Mouse (Mus musculus) WW6 (cell line): ENCODE results near the gene Glul.
"Not testable (repeated sequence)": the region's sequence is repeated elsewhere in the genome, so short reads cannot be mapped to it uniquely, and the experiment has no call there.

Experiments
- DNase-seq: peaks from one replicate; pipeline ENCODE4 v3.0.0-alpha.2; 2013; ENCODE audit warnings: low read depth, low spot score

The Glul gene

DNA sequence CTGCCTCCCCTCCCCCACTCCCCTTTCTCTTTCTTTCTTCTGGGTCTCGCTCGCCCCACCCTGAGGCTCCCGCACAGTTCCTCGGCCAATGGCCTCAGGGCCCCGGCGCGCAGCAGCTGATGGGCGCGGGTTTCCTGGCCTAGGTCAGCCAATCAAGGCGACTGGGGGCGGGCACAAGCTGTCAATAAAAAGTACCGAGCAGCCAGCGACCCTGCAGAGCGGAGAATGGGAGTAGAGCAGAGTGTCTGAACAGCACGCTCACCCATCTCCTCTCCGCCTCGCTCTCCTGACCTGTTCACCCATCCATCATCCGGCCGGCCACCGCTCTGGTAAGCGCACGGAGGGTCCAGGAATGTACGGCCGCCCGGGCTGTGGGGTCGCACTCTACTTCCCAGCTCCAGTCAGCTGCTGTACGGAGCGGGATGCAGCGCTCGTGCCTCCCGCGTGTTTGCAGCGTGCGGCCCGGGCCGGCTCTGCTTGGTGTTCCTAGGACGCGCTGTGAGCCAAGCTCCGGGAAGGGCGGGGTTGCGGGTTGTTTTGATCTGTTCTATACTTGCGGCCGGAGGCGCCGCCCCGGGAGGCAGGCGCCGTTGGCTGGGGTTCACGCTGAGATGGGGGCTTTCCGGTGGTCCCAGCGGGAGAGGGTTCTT is at the start of gene Glul, which contains the start of gene Teddm2:
Glul (plus strand) TSS at position 214 of the 650 bp plus-strand sequence.
Teddm2 (minus strand) TSS at position 498 of the 650 bp plus-strand sequence.
- peak; percentile 94 for DNase-seq

- not testable (repeated sequence) for DNase-seq
Observed at GRCm38 (mm10) chr1:153852696-153853095, 47.0 kb upstream of the Glul start.

GRCm38 (mm10) chr1:153855946-153856345 is 43.8 kb upstream of the Glul start:
- no peak for DNase-seq

DNA sequence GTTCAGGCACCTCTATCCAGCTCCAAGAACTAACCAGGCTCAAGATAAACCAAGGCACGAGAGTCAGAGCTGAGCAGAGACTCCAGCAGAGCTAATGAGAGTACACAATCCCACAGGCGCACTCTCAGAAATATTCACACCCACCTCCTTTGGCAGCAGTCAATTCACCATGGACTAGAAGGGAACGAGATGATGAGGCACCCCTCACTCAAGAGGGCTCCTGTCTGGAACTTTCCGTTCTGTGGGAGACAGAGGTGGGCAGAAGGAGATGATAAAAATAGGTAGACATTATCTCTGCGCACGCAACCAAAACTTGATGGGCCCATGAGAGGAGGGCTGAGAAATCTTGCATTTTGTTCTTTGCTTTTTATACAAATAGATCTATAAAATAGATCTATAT is 25.7 kb upstream of the Glul start, which contains the start of gene Teddm1b:
Teddm1b (plus strand) TSS at position 301 of the 400 bp plus-strand sequence.
- no peak for DNase-seq

GRCm38 (mm10) chr1:153880391-153880790 is 19.4 kb upstream of the Glul start:
- not testable (repeated sequence) for DNase-seq

DNA sequence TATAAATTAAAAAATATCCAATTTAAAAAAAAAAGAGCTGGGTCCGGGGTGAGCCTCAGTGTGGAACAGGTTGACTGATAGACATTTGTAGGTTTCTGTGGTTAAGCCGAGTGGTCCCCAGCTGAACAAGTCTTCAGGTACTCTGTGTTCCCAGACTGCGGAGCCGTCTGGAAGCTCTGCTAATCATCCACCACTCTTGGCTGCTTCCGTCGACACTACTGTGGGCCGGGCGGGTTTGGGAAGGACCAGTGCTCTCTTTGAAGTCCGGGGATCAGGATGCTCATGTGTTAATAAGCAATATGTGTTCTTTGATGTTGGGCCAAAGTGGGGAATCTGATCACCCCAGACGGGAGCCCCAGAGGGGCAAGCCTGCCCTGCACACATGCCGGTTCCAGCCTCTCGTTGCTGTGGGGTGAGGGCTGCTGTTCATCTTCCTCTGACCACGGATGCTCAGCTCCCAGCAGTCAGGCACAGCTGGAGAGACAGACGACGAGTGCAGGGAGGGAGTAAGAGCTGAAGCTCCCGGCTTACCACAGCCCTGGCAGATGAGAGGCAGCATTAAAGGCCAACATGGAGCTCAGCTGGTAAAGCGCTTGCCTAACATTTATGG is 13.6 kb upstream of the Glul start:
- DNase-seq: no peak

- no peak for DNase-seq
Observed at GRCm38 (mm10) chr1:153890121-153890520, 9.6 kb upstream of the Glul start.

GRCm38 (mm10) chr1:153891442-153891841 is 8.3 kb upstream of the Glul start, which contains the start of gene Teddm1a:
TSS of gene Teddm1a (plus strand) at chr1:153891742.
- no peak for DNase-seq

- no peak for DNase-seq
Observed at GRCm38 (mm10) chr1:153893746-153894145, 6.0 kb upstream of the Glul start.

- no peak for DNase-seq
Observed at GRCm38 (mm10) chr1:153894201-153894893, 5.4 kb upstream of the Glul start.

GRCm38 (mm10) chr1:153894979-153895378 is 4.8 kb upstream of the Glul start:
- peak; percentile 18 for DNase-seq

DNA sequence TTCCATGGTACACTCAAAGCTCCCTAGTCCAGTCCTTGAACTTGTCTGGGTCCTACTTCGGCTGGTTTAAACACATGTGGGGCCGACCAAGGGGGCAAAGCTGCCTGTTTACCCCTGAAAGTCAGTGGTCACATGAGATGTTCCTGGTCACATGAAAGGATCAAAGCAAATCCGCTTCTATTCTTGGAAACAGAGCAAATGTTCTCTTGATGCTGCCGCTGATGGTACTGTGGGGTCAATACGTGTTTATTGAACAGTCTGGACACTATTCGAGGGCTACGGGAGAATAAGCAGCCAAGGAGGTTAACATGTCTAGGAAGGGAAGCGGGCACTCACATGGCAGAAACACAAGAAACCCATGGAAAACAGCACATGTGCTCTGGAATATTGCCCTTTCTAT is 2.5 kb upstream of the Glul start:
- no peak for DNase-seq

GRCm38 (mm10) chr1:153898989-153899730 is 584 bp upstream of the Glul start:
- DNase-seq: no peak

DNA sequence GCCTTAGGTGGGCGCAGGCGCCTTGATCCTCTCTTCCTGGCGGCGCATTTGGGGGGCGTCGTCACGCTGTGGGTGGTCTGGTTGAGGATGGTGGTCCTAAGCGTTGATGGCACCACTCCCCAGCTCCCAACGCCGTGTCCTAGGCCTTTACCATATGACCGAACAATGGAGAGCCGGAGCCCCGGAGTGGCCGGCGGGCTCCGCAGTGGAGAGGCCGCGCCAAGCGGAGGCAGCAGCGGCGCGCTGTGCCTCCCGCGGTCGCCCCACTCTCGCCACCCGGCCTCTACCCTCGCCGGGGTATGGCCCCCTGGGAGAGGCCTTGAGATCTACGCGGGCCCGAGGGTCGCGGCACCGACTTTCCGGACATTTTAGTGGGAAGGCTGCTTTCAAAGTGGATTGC is 637 bp downstream of the Glul start:
- peak; percentile 11 for DNase-seq

DNA sequence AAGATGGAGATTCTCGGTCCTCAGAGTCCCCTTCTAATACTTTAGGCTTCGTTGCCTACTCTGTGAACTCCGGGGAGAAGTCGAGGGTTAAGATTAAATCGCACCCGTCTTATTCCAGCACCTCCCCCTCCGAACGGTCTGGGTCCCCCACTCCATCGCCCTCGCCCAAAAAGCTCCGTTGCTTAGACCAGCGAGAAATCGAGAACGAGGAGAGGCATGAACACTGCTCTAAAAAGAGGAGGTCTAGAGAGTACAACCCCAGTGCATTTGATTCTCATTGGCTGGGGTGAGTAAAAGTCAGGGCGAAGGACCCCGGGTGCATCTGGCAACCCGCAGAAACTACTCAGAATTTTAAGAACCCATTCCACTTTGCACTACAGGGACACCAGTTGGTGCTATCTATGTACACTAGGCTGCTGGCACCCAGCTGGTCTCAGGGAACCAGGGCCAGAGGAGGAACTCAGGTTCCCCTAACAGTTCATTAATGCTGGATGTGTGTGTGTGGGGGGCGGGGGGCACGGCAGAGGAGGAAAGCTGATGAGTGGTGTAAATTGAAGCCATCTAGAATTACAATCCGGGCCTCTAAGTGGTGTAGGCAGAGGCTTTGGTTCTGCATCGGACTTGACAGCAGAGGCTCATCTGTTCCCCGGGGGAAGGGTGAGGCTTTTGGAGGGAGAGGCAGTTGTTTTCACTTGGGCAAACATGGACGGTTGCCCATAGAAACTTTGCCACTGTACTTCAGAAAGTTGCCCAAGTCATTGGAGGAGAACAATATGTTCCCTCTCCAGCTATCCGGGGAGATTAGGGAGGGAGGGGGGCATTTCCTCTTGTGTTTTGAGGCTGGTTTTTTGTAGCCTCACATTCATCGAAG is 1.4 kb downstream of the Glul start:
- no peak for DNase-seq

GRCm38 (mm10) chr1:153903006-153903405 is 3.3 kb downstream of the Glul start:
- DNase-seq: no peak

- DNase-seq: no peak
Observed at GRCm38 (mm10) chr1:153904236-153904635, 4.5 kb downstream of the Glul start.

- DNase-seq: no peak
Observed at GRCm38 (mm10) chr1:153905884-153906283, 6.1 kb downstream of the Glul start.

DNA sequence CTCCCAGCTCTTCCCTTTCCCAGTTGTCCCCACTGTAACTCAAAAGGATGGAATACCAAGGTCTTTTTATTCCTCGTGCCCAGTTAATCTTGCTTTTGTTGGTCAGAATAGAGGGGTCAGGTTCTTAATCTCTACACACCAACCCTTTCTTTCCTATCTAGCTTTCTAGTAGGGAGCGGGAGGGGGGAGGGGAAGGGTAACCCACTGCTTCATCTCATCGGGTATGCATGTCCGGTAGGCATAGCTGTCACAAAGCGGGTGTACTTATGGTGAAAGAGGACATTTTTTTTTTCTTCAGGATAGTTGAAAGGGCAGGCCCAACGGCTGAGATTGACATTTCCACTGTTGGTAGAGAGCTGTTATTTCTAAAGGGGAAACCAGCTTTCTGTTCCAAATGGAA is 8.5 kb downstream of the Glul start:
- no peak for DNase-seq

DNA sequence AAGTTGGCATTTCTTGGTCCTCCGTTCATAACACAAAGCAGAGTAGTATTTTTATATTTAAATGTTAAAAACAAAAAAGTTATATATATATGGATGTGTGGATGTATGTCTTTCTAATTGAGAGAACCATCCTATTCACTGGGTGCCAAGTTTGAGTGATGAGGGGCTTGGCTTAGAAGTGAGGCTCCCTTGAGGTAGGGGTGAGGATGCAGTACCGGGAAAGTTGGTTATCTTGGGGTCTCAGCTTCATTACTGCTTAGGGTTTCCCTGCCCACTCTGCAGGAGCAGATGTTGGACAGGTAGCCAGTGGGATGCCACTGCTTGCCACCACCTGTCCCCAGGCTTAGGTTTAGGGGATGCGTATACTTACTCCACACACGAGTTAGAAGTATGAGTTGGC is 9.0 kb downstream of the Glul start:
- no peak for DNase-seq
